Mouse (Mus musculus) intestine, postnatal 0 days (tissue): ENCODE data around the gene Osm. TPM values are rescaled to one million over a fixed set of nuclear protein-coding genes. Genes with fewer than 3 reads are reported as not detected.

ENCODE experiments used
- ATAC-seq: fragments of 200-750 bp; cut with Nextera tagmentation; 2 replicates; pipeline ENCODE4 v1.8.0; 2017; ENCODE audit warnings: mild to moderate bottlenecking, moderate TSS enrichment, moderate library complexity
- H3K27ac ChIP-seq: fragments of 300-500 bp; sonication (generic); 2 replicates; pipeline ENCODE4 v1.5.1; 2014; ENCODE audit warnings: mild to moderate bottlenecking, low read depth, low read length, moderate library complexity
- H3K27me3 ChIP-seq: fragments of 300-500 bp; sonication (generic); replicated peaks from 2 replicates; pipeline ENCODE4 v1.6.1; 2014; ENCODE audit warnings: low read length, mixed read lengths; ENCODE audit not compliant: control insufficient read depth, insufficient read depth
- H3K36me3 ChIP-seq: fragments of 300-500 bp; sonication (generic); 2 replicates; pipeline ENCODE4 v1.6.1; 2014; ENCODE audit warnings: mild to moderate bottlenecking, moderate library complexity; ENCODE audit not compliant: control insufficient read depth, insufficient read depth
- H3K4me1 ChIP-seq: fragments of 300-500 bp; sonication (generic); replicated peaks from 2 replicates; pipeline ENCODE4 v1.6.1; 2014; ENCODE audit warnings: antibody characterized with exemption, low read length, mixed read lengths; ENCODE audit not compliant: control insufficient read depth, insufficient read depth
- H3K4me2 ChIP-seq: fragments of 300-500 bp; sonication (generic); replicated peaks from 2 replicates; pipeline ENCODE4 v1.6.1; 2014; ENCODE audit warnings: low read depth, mild to moderate bottlenecking, moderate library complexity
- H3K4me3 ChIP-seq: fragments of 300-500 bp; sonication (generic); 2 replicates; pipeline ENCODE4 v1.5.1; 2014; ENCODE audit warnings: low read depth, low read length
- H3K9ac ChIP-seq: fragments of 300-500 bp; sonication (generic); 2 replicates; pipeline ENCODE4 v1.6.1; 2014; ENCODE audit warnings: mild to moderate bottlenecking, low read depth, low read length
- H3K9me3 ChIP-seq: fragments of 300-500 bp; sonication (generic); 2 replicates; pipeline ENCODE4 v1.6.1; 2016; ENCODE audit warnings: mixed run types; ENCODE audit not compliant: control insufficient read depth
- CTCF ChIP-seq: sonication (generic); IDR thresholded peaks from 2 replicates; pipeline ENCODE4 v1.5.1; 2016; ENCODE audit warnings: low read depth, mild to moderate bottlenecking, control low read depth, antibody characterized with exemption, moderate library complexity
- WGBS: fragments of 180-500 bp; shearing (Covaris S2); extraction: QIAGEN DNeasy Blood & Tissue Kit; methylation state at CpG from one replicate; pipeline ENCODE4 v1.1.7; 2014; 5-methylcytosine and 5-hydroxymethylcytosine counted together
- polyA plus RNA-seq: library from polyadenylated mRNA; unstranded; fragments of >200 nt; fragmentation: Nextera tagmentation; extraction: Ambion mirVana; gene quantifications from 2 replicates; pipeline ENCODE4 v1.2.1, GENCODE M21; 2015

Osm gene
- polyA plus RNA-seq, 1 experiment from 2014 or later, result 0.20 TPM

- no peak for TF ChIP-seq CTCF
- Histone ChIP-seq H3K36me3 (no peaks in the 10 kb centered on the region), H3K27me3 (no peaks in the 10 kb centered on the region), H3K4me3 (no peak overlapping the region), H3K4me2 (no peak overlapping the region), H3K9me3 (no peaks in the 10 kb centered on the region), H3K4me1 (no peaks in the 10 kb centered on the region), H3K27ac (no peak overlapping the region), H3K9ac (no peak overlapping the region)
- ATAC-seq, result no peak
- WGBS, result 41% methylated on average over 5 of the region's 7 CpGs
Measured at GRCm38 (mm10) chr11:4223393-4224188, 12.6 kb upstream of the Osm start.

- no peaks in the 10 kb centered on the region for H3K36me3 ChIP-seq
- TF ChIP-seq CTCF, result no peak
- H3K4me3 ChIP-seq, result no peak overlapping the region
- no peaks in the 10 kb centered on the region for H3K27me3 ChIP-seq
- no peak overlapping the region for H3K4me2 ChIP-seq
- WGBS, result 69% methylated on average over 2 of the region's 2 CpGs
- no peak for ATAC-seq
- H3K27ac ChIP-seq, result no peak overlapping the region
- H3K4me1 ChIP-seq, result no peaks in the 10 kb centered on the region
- H3K9ac ChIP-seq, result no peak overlapping the region
- H3K9me3 ChIP-seq, result no peaks in the 10 kb centered on the region
Measured at GRCm38 (mm10) chr11:4224223-4224622, 12.0 kb upstream of the Osm start.

DNA sequence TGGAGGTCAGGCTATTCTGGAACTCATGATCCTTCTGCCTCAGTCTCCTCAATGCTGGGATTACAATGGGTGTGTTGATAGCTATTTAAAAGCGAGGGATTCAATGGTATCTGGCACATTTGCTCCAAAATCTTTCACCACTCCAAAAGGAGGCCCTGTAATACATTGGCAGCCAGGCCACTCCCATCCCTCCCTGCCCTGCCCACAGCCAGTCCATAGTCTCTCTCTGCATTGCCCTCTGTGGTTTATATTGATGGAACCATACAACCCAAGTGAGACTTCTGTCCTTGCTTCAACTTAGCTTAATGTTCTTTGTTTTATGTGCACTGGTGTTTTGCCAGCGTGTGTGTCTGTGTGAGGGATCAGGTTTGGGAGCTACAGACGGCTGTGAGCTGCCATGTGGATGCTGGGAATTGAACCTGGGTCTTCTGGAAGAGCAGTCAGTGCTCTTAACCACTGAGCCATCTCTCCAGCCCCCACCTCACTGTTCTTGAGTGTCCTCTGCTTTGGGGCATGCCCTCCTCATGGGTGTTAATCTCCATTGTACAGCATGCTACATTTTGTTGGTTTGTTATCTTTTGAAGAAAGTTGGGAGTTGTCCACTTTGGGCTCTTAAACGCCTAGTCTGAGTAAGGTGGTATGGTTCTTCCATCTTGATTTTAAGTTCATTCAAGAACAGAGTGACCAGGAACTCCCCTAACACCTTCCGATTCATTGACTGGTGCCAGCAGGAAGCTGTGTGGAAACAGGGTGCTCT is 9.5 kb upstream of the Osm start:
- no peak for ATAC-seq
- 81% methylated on average over 5 of the region's 5 CpGs for WGBS
- no peak overlapping the region for H3K9ac ChIP-seq

GRCm38 (mm10) chr11:4228463-4228862 is 7.8 kb upstream of the Osm start:
- H3K27me3 ChIP-seq, result no peaks in the 10 kb centered on the region
- H3K27ac ChIP-seq, result no peak overlapping the region
- no peak overlapping the region for H3K4me2 ChIP-seq
- TF ChIP-seq CTCF, result no peak
- no peak overlapping the region for H3K4me3 ChIP-seq
- no peaks in the 10 kb centered on the region for H3K36me3 ChIP-seq
- H3K9me3 ChIP-seq, result no peaks in the 10 kb centered on the region
- 60% methylated on average over 8 of the region's 8 CpGs for WGBS
- no peak overlapping the region for H3K9ac ChIP-seq
- H3K4me1 ChIP-seq, result no peaks in the 10 kb centered on the region
- no peak for ATAC-seq

More for the DNA sequence above, 9.5 kb upstream of the Osm start:
- Histone ChIP-seq H3K4me1 (no peaks in the 10 kb centered on the region), H3K9me3 (no peaks in the 10 kb centered on the region), H3K4me3 (no peak overlapping the region), H3K4me2 (no peak overlapping the region), H3K27me3 (no peaks in the 10 kb centered on the region), H3K36me3 (no peaks in the 10 kb centered on the region), H3K27ac (no peak overlapping the region)
- TF ChIP-seq CTCF, result no peak

DNA sequence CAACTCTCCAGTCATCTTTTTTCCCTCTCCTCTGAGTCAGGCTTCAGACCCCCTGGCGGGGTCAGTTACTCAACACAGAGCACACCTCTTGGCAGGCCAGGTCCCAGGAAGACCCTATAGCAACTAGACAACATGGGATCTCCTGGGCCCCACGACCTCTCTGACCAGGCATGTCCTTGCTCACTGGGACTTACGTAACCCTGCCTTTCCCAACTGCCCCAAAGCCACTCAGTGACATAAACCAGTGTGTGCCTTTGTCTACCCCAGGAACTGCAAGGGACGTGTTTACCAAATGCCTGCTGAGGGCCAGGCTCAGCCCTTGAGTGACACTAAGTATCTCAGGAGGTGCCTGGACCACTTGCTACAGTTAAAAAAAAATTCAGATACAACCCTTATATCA is 6.4 kb upstream of the Osm start:
- H3K4me1 ChIP-seq, result no peaks in the 10 kb centered on the region
- no peaks in the 10 kb centered on the region for H3K27me3 ChIP-seq
- no peaks in the 10 kb centered on the region for H3K36me3 ChIP-seq
- no peaks in the 10 kb centered on the region for H3K9me3 ChIP-seq
- no peak overlapping the region for H3K4me2 ChIP-seq
- H3K27ac ChIP-seq, result no peak overlapping the region
- no peak overlapping the region for H3K9ac ChIP-seq
- no peak for TF ChIP-seq CTCF
- 61% methylated on average over 4 of the region's 4 CpGs for WGBS
- ATAC-seq, result no peak
- no peak overlapping the region for H3K4me3 ChIP-seq

- no peak overlapping the region for H3K4me3 ChIP-seq
- WGBS, result 62% methylated on average over 2 of the region's 2 CpGs
- peak; percentile 59 for TF ChIP-seq CTCF
- no peaks in the 10 kb centered on the region for H3K9me3 ChIP-seq
- no peaks in the 10 kb centered on the region for H3K27me3 ChIP-seq
- H3K4me1 ChIP-seq, result no peaks in the 10 kb centered on the region
- no peak overlapping the region for H3K9ac ChIP-seq
- H3K4me2 ChIP-seq, result no peak overlapping the region
- H3K27ac ChIP-seq, result no peak overlapping the region
- no peaks in the 10 kb centered on the region for H3K36me3 ChIP-seq
- ATAC-seq, result peak; percentile 74
Measured at GRCm38 (mm10) chr11:4231435-4231834, 4.8 kb upstream of the Osm start.
